Mouse (Mus musculus): Measurements from ENCODE around the gene Fgfr3.

- TF ChIP-seq POLR2A (IDR thresholded peaks at IDR 0.05; ENCODE audit: borderline replicate concordance, extremely low read depth, insufficient read depth, insufficient read length, poor library complexity, severe bottlenecking) (no peak), CTCF (IDR thresholded peaks at IDR 0.05; ENCODE audit: borderline replicate concordance, extremely low read depth, insufficient read depth, insufficient read length) (no peak)
These were observed 12.4 kb upstream of the Fgfr3 start for GRCm38 (mm10) chr5:33709037-33709436.

Measured in brain, embryonic 14.5 days (tissue).